Mouse (Mus musculus) cerebellum, adult 9-10 months (tissue): ENCODE results near the gene Prkci.

ENCODE experiments used
- DNase-seq: peaks from one replicate; pipeline ENCODE4 v3.0.0; 2022

The Prkci gene

DNA sequence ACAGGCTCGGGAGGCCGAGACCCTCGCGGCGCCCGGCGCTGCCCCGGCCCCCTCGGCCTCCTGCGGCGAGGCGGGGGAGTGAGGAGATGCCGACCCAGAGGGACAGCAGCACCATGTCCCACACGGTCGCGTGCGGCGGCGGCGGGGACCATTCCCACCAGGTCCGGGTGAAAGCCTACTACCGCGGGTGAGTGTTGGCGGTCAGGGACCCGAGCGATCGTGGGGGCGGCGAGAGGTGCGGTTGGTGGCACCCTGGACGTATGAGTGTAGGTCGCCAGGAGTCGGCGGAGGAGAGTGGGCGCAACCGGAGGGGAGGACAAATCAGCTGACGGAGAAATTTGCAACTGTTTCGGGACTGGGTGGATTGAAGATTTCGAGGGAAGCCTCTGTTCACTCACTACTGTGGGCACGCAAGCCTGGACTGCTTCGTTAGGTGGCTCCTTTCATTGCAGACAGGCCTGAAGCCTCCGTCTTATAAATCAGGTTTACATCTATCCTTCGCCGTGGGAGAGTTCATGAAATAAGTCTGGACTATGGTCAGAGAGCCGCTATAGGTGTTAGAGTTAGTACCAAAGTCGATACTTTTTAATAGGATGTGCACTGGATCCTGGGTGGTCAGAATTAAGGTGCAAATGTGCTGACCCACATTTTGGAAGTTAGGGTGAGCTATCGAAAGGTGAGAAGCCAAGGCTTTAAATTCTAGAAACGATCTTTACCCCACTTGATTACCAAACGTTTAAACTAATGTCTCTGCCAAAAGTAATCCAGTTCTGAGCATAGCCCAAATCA is 546 bp downstream of the Prkci start:
- no peak for DNase-seq

DNA sequence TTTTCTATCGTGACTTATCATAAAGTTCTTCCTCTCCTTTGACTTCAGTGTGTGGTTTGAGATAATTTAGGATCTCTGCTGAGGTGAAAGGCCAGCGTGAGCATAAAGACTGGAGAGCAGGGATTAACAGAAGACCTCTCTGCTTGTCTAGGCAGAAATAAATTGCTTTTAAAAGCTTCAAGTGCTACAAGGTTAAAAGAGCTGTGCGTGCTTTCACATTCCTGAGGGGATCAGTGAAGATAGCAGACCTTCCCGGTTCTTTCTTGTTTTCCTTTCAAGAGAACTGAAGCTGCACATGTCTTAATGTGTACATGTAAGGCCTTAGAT is 1.1 kb downstream of the Prkci start:
- DNase-seq, result no peak

DNA sequence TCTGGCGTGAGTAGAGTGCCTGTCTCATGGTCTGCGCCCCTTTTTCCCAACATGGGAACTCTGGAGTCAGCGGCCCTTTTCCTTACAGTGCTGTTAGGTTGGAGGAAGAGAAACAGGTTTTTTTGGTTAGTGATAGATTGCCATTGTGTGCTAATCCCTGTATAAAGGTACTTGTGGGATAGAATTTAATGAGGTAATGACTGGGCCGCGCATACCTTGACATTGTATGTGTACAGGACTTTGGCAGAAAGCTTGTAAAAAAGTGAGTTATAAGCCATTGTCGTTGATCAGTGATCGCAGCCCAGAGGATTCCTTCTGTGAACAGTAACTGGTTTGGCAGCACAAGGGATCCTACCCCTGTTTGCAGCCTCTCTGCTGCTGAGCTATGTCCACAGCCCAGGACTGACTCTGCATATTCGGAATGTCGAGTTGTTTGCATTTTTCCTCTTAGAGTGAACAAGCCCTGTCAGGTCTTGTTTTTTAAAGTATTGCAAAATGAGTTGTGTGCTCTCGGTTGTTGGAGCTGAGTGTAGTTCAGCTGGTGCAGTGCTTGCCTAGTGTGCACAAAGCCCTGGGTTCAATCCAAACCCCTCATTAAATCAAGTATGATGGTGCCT is 4.0 kb downstream of the Prkci start:
- DNase-seq, result no peak

DNA sequence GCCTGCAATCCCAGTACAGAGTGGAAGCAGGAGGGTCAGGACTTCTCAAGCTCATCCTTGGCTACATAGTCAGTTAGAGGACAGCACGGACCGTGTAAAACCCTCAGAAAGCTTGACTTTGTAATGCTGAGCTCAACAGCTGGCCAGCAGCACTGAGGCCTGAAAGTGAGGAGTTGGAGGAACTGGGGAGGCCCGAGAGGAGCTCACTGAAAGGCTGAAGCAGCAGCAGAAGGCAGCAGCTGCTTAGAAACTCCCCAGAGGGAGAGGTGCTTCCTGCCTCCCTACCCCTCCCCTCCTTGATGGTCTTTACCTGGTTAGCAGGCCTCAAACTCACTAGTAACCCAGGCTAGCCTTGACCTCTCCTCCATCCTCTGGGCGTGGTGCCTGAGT is 4.5 kb downstream of the Prkci start:
- no peak for DNase-seq

DNA sequence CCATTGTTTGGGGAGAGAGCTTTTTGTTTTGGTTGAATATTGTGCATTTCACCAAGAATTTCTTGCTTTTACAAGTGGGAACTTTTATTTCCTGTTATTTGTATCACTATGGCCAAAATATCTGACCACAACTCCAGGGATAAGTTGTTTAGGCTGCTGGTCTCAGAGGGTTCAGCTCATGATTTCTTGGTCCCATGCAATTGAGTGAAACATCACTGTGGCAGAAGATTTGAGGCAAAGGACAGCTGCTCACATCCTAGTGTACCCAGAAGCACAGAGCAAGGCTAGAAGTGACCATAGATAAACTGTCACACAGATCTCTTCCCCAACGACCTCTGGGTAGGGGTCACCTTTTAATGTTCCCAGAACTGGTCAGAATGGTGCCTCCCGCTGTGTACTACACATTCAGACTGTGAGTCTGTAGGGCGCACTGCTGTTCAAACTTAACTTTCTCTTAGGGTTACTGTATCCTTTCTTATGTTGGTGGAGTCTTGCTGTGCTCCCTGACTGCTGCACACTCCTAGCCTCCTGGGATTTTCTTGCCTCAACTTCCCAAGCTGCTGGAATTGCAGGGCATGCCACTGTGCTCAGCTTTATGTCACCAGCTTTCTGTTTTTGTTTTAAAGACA is 5.6 kb downstream of the Prkci start:
- no peak for DNase-seq

DNA sequence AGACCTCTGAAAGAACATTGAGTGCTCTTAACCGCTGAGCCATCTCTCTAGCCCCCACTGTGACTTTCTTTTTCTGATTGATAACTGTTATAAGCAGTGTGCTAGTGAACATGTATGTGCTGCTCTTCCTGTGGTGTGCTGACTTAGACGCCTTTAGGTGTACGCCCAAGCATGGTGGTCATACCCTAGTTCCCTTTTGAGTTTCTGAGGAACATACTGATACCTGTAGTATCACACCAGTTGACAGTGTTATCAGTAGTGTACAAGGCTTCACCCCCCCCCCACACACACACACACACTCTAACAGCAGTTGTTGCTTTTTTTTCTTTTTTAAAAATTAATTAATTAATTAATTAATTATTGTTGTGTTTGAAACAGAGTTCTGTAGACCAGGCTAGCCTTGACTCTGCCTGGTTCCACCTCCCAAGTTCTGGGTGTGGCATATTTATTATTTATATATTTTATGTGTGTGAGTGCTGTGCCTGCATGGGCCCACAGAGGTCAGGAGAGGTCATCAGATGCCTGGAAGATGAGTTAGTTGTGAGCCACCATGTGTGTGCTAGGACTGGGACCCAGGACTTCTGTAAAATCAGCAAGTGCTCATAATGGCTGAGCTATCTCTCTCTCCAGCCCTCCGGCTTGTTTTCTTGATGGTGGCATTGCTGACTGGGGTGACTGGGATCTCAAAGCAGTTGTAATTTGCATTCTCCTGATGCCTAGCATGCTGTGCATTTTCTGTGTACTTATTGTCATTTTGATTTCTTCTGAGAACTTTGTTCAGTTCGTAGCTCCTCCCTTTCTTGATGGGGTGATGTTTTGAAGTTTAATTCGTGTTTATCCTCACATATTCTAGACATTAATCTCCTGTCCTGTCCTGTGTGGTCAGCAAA is 9.0 kb downstream of the Prkci start:
- no peak for DNase-seq

DNA sequence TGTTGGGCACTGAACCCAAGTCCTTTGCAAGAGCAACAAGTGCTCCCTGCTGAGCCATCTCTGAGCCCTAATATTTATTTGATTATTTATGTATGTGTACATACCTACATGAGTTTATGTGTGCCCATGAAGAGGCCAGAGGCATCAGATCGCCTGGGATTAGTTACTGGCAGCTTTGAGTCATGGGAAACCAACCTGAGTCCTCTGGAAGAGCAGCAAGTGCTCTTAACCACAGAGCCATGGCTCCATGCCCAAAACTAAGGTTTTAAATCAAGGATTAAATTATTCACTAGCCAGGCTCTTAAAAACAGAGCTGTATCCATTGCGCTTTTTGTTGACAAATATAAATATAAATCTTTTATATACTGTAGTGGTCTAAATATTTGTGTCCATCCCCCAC is 18.8 kb downstream of the Prkci start:
- no peak for DNase-seq

DNA sequence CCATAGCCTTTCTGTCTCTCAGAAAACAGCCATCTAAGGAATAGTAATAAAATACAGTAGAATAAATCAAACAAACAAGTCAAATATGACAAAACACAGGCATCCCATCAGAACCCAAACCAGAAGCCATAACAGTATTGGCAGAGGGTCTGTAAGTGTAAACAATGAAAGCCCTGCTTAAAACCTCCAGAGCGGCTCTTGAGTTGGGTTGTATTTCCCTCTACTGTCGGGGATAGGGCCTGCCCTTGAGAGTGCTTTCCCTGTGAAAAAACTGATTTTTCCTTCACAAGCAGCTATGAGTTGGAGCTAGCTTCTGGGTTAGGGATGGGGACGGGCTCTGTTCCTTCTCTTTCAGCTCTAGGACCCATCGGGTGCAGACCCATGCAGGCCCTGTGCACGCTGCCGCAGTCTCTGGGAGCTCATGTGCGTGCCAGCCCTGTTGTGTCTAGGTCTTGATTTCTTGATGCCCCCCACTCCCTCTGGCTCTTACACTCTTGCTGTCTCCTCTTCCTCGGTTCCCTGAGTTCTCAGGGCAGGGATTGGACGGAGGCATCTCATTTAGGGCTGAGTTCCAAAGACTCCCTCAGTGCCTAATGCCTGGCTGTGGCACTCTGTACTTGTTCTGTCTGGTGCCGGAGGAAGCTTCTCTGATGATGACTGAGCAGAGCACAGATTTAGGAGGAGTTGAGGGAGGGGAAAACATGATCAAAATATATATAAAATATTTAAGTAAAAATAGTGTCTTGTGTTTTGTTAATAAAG is 20.3 kb downstream of the Prkci start:
- DNase-seq, result no peak

DNA sequence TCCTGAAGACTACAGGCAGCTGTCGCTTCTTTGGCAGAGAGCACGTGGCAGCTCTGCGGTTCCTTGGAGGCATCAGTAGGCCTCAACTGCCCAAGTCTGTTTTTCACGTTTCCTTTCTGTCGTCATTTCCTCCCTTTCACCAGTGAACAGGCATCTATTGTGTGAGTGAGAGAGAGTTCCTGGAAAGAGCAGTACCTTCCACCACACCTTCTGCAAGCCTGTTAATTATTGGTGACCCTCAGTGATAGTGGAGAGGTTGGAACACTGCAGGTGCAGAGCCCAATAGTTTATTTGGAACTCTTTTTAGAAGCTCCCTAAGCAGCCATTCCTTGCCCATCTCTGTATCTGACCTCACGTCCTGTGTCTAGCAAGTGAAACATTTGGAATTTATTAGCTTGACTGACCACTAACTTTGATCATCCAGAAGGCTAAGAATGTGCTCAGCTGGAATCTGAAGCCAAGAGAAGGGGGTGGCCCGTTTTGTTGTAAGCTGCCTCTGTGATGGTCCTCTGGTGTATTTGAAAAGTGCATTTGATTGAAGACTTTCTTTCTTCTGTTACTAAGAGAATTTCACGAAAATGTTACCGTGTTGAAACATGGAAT is 21.1 kb downstream of the Prkci start:
- no peak for DNase-seq

DNA sequence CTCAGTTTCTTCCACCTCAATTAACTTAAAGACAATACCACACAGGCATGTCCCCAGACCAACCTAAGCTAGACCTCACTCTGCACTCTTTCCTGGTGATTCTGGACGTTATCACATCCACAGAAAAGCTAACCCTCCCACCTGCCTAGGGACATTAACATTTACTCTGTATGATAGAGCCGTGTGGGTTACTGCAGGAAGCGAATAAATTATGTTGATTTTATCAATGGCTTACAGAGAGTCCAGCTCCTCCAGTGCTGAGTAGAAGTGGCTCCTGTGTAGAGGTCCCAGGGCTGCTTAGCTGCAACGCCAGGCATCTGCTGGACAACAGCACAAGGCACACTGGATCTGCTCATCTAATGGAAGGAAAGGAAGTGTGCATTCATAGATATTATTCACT is 22.1 kb downstream of the Prkci start:
- no peak for DNase-seq

DNA sequence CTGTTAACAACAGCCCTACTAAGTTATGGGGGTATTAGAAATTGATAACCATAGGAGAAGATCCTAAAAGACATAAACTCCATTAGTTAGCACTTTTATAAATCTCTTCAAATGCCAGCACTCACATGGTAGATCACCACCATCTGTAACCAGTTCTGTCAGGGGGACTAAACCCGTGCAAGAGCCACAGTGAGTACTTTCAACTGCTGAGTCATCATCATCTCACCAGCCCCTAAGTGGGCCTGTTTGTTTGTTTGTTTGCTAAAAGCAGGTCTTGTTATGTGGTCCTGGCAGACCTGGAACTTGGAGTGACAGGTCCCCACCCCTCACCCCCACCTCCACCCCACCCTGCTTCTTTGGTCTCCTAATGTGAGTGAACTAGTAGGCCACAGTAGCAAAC is 23.7 kb downstream of the Prkci start:
- DNase-seq, result no peak

DNA sequence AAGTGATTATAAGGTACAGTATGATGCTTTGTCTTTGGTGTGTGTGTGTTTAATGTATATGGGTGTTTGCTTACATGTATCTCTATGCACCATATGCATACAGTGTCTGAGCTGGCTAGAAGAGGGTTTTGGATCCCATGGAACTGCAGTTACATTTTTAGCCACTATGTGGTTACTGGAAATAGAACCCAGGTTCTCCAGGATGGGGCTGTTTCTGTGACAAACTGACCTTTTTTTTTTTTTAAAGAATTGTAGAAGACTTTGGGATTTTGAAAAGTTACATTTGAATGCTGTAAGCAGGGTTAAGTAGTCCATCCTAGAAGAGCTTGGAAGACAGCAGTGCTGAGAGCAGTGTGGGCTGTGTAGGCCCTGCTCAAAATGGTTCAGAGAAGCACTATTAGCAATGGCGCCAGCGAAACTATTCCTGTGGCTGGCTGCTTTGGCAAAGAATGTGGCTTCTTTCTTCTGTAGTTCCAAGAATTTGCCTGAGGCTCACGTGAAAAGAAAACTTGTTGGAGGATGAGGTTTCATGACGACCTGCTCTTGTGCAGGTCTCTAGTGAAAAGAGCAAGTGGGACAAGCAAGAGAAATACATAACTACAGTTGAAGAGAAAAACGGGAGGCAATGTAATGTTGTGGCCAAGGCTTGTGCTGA is 24.4 kb downstream of the Prkci start:
- no peak for DNase-seq

DNA sequence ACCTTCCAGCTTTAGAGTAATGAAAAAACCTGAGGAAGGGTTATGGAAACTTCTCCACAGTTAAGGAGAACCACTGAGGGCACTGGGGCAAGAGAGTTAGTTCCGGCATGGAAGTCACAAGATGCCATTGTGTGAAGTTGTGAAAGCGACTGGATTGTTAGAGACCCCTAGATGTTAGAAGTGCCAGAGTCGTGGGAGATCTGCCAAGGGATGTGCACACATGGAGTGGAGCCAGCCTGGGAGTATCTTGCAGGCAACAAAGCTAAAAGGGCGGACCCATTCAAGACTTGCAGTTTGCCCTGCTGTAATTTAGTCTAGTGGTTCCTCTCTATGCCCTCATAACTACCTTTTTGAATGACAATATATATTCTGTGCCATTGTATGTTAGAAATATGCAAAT is 25.1 kb downstream of the Prkci start:
- no peak for DNase-seq

DNA sequence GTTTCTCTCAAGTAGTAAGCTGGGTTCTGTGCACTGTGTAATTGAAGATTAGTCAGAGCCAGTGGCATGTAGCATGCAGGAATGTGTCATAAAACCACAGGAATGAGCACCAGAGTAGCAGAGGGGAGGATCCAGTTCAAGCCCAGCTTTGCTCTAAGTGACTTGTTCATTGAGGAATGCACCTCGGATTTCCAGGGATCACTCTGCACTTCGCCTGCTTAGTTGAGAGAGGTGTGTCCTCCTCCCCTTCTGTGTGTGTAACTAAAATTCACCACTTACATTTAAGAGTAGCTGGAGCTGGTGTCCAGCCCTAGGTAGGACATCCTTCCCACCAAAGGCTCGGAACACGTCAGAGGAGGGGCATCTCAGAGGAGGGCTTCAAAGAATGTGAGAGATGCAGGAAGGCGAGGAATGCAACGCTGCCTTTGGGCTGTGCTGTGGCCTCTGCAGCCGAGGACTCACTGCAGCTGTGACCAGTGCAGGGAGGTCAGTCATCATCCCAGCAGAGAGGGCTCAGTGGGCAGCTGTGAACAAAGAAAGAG is 27.4 kb downstream of the Prkci start:
- DNase-seq, result no peak

DNA sequence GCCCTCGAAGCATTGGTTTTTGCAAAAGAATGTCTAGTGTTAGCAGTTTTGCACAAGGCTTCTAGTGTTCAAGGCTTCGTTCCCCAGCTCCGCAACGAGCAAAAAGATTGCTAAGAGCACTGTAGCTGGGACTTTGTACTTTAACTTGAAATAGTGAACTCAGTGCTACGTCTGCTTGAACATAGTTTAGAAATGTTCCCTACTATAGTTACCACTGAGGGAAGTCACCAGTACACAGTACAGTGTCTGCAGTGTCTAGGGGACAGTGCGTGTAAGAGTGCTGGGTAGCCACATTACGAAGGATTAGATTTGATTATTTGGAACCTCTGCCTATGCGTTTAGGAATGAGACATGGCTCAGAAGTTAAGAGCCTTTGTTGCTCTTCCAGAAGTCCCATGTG is 32.2 kb downstream of the Prkci start:
- DNase-seq, result no peak

DNA sequence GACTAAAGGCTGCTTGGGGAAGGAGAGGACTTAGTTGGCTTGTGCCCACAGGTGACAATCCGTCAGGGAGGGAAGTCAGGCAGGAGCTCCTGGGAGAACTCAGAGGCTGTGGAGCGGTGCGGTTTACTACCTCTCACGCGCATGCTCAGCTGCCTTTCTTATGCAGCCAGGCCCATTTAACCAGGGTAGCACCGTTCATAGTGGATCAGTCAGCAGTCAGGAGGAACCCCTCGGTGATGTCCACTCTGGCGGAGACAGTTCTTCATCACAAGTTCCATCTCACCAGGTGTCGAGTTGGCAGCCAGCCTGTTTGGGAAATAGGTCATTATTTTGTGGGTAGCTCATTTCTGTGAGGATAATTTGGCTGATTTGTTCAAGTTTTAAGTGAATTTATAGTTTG is 36.1 kb downstream of the Prkci start:
- peak; percentile 72 for DNase-seq

DNA sequence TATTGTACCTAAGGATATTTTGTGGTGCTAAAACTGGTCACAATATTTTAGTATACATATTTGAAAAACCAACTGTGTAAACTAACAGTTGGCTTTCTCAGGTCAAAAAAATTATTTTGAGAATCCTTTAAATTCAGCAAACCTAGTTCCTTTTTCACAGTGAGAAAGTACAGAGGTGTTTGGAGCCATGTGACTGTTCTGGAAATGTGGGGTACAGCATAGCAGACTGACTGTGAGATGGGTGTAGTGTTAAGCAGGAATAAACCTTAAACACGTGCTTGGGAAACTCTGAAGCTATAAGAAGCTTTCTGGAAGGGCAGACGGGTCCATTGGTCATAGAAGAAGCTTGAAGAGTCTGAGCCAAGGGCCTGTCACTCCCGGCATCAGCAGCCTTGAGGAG is 38.1 kb downstream of the Prkci start:
- DNase-seq, result no peak

DNA sequence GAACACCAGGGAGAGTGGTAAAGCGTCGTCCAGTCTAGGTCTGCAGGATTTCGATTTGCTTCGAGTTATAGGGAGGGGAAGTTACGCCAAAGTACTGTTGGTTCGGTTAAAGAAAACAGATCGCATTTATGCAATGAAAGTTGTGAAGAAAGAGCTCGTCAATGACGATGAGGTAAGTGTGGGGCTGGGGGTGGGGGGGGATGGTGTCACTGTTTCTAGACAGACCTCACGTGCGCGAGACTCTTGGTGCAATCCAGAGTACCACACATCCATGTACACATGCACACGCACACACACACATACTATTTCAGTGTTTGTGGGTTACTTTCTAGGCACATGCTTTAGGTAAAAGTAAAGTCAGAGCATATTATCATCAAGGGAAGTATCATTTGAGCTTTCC is 42.3 kb downstream of the Prkci start:
- no peak for DNase-seq

DNA sequence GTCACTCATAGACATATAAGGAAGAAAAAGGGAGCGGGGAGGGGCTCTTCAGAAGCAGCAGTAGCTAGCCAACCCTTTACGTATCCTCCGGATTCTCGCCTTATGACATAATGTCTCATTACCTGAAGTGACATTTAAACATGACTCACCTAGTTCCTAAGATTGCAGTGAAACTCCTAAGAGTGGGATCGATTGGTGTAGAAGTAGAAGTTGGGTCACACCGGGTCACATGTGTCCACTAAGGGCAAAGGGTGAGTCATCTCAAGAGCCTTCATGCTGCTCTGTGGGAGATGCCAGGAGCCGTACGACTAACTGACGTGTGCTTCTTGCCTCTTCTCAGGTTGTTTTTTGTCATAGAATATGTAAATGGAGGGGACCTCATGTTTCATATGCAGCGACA is 43.1 kb downstream of the Prkci start:
- no peak for DNase-seq

DNA sequence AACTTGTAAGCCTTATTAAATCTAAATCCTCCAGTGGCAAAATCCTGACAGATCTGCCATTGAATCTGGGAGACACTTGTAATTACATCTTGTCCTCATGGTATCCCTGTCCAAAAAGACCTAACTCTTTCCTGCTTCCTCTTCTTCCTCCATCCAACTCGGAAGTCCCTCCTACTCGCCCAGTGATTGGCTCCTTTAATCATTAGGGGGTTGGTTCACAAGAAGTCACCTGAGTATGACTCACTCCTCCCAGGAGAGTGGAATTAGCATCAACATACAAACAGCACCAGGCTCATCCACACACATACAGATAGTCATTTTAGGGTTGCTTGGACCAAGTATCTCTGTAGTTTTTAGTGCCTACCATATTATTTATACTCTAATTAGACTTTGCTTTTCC is 47.4 kb downstream of the Prkci start:
- DNase-seq, result no peak

DNA sequence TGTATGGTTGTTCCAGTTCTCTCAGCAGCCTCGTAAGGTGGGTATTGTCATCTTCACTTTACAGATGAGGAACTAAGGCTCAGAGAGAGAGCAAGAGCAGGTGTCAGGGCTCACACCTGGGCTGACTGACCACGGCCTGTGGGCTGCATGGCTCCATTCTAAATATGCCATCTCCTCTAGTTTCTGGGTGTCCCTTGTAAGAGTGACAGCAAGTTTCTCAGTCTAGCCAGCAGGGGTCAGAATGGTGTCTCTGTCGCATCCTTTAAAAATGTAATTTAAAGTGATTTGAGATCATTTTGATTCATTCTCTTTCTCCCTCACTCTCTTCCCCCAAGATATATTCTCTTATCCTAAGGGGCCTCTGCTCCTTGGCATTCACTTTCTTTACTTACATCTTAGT is 51.7 kb downstream of the Prkci start:
- no peak for DNase-seq

DNA sequence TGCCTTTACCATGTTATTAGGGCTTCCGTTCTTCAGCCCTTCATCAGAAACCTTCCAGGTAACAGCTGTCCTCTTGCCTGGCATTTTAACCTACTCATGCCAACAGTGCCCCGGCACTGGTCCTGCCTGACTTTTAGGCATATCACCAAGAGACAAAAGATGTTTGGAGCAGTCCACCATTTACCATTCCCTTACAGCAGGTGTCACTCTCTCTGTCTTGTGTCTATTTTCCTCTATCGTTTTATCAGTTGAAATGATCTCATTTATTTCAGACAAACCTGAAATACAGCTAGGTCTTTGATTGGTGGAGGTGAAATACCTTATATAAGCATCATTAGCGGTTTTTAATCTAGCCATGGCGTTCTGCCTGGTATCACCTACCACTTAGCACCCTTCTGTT is 53.5 kb downstream of the Prkci start:
- DNase-seq, result no peak
